Mouse (Mus musculus): ENCODE measurements around the gene Hps3.

GRCm38 (mm10) chr3:19966072-19966471 lies 69.0 kb downstream of the Hps3 start:
- TF ChIP-seq EP300 (IDR thresholded peaks at IDR 0.05; ENCODE audit: low read depth) (no peak), CTCF (IDR thresholded peaks at IDR 0.05; ENCODE audit: low read depth) (no peak)

Measured in heart, postnatal 0 days (tissue).